Mouse (Mus musculus): ENCODE measurements around the gene Gm35134. TPM values are rescaled to one million over a fixed set of nuclear protein-coding genes. Genes with fewer than 3 reads are reported as not detected.
"Not testable (repeated sequence)": the region's sequence is repeated elsewhere in the genome, so short reads cannot be mapped to it uniquely, and the experiment has no call there.

Gm35134 gene
- polyA plus RNA-seq (2012; rRNA removed) = not detected in 2 replicates

- DNase-seq; H3K36me3 ChIP-seq (ENCODE audit: control insufficient read depth, insufficient read depth, low read length); H3K27me3 ChIP-seq (replicated peaks; ENCODE audit: control insufficient read depth, insufficient read depth, low read length); H3K4me1 ChIP-seq (ENCODE audit: control insufficient read depth, insufficient read depth, low read length); H3K27ac ChIP-seq (ENCODE audit: insufficient read depth, low read depth, low read length); H3K4me3 ChIP-seq (ENCODE audit: insufficient read depth, low read depth, low read length): not testable (repeated sequence)
- no CpG with 5 or more reads among the region's 7 CpGs for WGBS
Measured at GRCm38 (mm10) chrY:19112707-19113106, at the start of gene Gm35134. Gene Gm35134 (plus strand): TSS chrY:19113007.
